Mouse (Mus musculus) liver, embryonic 14.5 days (tissue): ENCODE data around the gene Stat5b. TPM values are rescaled to one million over a fixed set of nuclear protein-coding genes. Genes with fewer than 3 reads are reported as not detected.

Source experiments
- ATAC-seq: fragments of 200-750 bp; cut with Nextera tagmentation; 2 replicates; pipeline ENCODE4 v1.8.0; 2017; ENCODE audit warnings: moderate number of reproducible peaks, mild to moderate bottlenecking, moderate library complexity; ENCODE audit not compliant: insufficient read depth
- DNase-seq, 3 experiments: peaks; one replicate each; pipeline ENCODE4 v3.0.0-alpha.2; 2012 to 2013; ENCODE audit warnings: low read depth in 3 of 3, low spot score in 3 of 3
- H3K27ac ChIP-seq: fragments of 300-500 bp; sonication (generic); 2 replicates; pipeline ENCODE4 v1.5.1; 2014; ENCODE audit warnings: moderate library complexity, mild to moderate bottlenecking, control low read depth, inconsistent platforms
- H3K27me3 ChIP-seq: fragments of 300-500 bp; sonication (generic); 2 replicates; pipeline ENCODE4 v1.6.1; 2014; ENCODE audit warnings: mild to moderate bottlenecking, low read length, moderate library complexity; ENCODE audit not compliant: control insufficient read depth, insufficient read depth
- H3K36me3 ChIP-seq: fragments of 300-500 bp; sonication (generic); replicated peaks from 2 replicates; pipeline ENCODE4 v1.6.1; 2014; ENCODE audit warnings: low read depth; ENCODE audit not compliant: control insufficient read depth, insufficient read depth
- H3K4me1 ChIP-seq, 2 experiments: fragments of 200-500 bp in 1 of 2; fragments of 300-500 bp in 1 of 2; sonication (generic) in 1 of 2; replicated peaks; 2 replicates each; pipeline ENCODE4 v1.6.1; 2012 to 2014; ENCODE audit warnings: antibody characterized with exemption in 1 of 2, inconsistent platforms in 1 of 2, low read length in 1 of 2; ENCODE audit not compliant: control insufficient read depth in 2 of 2, insufficient read depth in 2 of 2
- H3K4me2 ChIP-seq: fragments of 300-500 bp; sonication (generic); 2 replicates; pipeline ENCODE4 v1.6.1; 2014; ENCODE audit warnings: low read depth, mild to moderate bottlenecking, control low read depth, moderate library complexity
- H3K4me3 ChIP-seq, 2 experiments: fragments of 200-500 bp in 1 of 2; fragments of 300-500 bp in 1 of 2; sonication (generic) in 1 of 2; 2 replicates each; pipeline ENCODE4 v1.5.1; 2012 to 2014; ENCODE audit warnings: low read depth in 2 of 2, low read length in 2 of 2, mild to moderate bottlenecking in 2 of 2, control low read depth in 1 of 2, inconsistent platforms in 1 of 2, moderate library complexity in 1 of 2; ENCODE audit not compliant: insufficient read depth in 1 of 2
- H3K9ac ChIP-seq: fragments of 300-500 bp; sonication (generic); replicated peaks from 2 replicates; pipeline ENCODE4 v1.6.1; 2014; ENCODE audit warnings: mild to moderate bottlenecking, control low read depth, moderate library complexity
- H3K9me3 ChIP-seq: fragments of 300-500 bp; sonication (generic); 2 replicates; pipeline ENCODE4 v1.6.1; 2016; ENCODE audit warnings: low read length, mixed read lengths; ENCODE audit not compliant: control insufficient read depth
- CTCF ChIP-seq: IDR thresholded peaks from 2 replicates; pipeline ENCODE4 v1.5.1; 2016; ENCODE audit warnings: antibody characterized with exemption, low read depth, control low read depth
- EP300 ChIP-seq: IDR thresholded peaks from 2 replicates; pipeline ENCODE4 v1.6.1; 2016; ENCODE audit warnings: antibody characterized with exemption, low read depth
- WGBS: fragments of 180-500 bp; shearing (Covaris S2); extraction: QIAGEN DNeasy Blood & Tissue Kit; methylation state at CpG from one replicate; pipeline ENCODE4 v1.1.7; 2014; ENCODE audit not compliant: insufficient replicate concordance; 5-methylcytosine and 5-hydroxymethylcytosine counted together
- polyA plus RNA-seq, 2 experiments: library from polyadenylated mRNA; depleted of rRNA in 1 of 2; stranded (reverse) in 1 of 2; unstranded in 1 of 2; fragments of >200 nt; fragmentation: Nextera tagmentation in 1 of 2; extraction: Ambion mirVana in 1 of 2; gene quantifications; 2 replicates each; pipeline versions ENCODE4 v1.2.1 to v1.2.3; 2012 to 2014

Stat5b gene
- polyA plus RNA-seq, 2 experiments = 12.4 to 16.4 TPM

GRCm38 (mm10) chr11:100844121-100844520 lies 6.4 kb downstream of the Stat5b start:
- peaks cover 18 to 25% of the 10 kb centered on the region in 2 experiments for H3K4me1 ChIP-seq
- H3K36me3 ChIP-seq = no peaks in the 10 kb centered on the region
- H3K9ac ChIP-seq = no peak overlapping the region
- H3K4me2 ChIP-seq = no peak overlapping the region
- no peaks in the 10 kb centered on the region for H3K9me3 ChIP-seq
- DNase-seq (no peak), ATAC-seq (no peak)
- H3K27me3 ChIP-seq = no peaks in the 10 kb centered on the region
- 77% methylated on average over 4 of the region's 4 CpGs for WGBS
- no peak overlapping the region for H3K27ac ChIP-seq
- TF ChIP-seq CTCF = no peak
- TF ChIP-seq EP300 = no peak
- no peak overlapping the region for H3K4me3 ChIP-seq

GRCm38 (mm10) chr11:100843070-100843669 lies 7.4 kb downstream of the Stat5b start:
- no peak overlapping the region for H3K27ac ChIP-seq
- TF ChIP-seq EP300 (no peak), CTCF (no peak)
- no peaks in the 10 kb centered on the region for H3K27me3 ChIP-seq
- ATAC-seq = no peak
- no peak overlapping the region for H3K4me3 ChIP-seq
- H3K9me3 ChIP-seq = no peaks in the 10 kb centered on the region
- H3K36me3 ChIP-seq = no peaks in the 10 kb centered on the region
- peaks cover 11 to 17% of the 10 kb centered on the region in 2 experiments for H3K4me1 ChIP-seq
- no peak overlapping the region for H3K4me2 ChIP-seq
- DNase-seq = no peak
- H3K9ac ChIP-seq = no peak overlapping the region
- WGBS = 79% methylated on average over 8 of the region's 8 CpGs

GRCm38 (mm10) chr11:100842025-100842424 lies 8.5 kb downstream of the Stat5b start:
- no peak for TF ChIP-seq EP300
- TF ChIP-seq CTCF = no peak
- no peak overlapping the region for H3K9ac ChIP-seq
- H3K4me3 ChIP-seq = no peak overlapping the region
- H3K27ac ChIP-seq = no peak overlapping the region
- peaks cover 3% of the 10 kb centered on the region for H3K9me3 ChIP-seq
- DNase-seq (no peak), ATAC-seq (no peak)
- H3K4me2 ChIP-seq = peak overlapping the region; percentile 31
- H3K36me3 ChIP-seq = no peaks in the 10 kb centered on the region
- no peaks in the 10 kb centered on the region for H3K27me3 ChIP-seq
- WGBS = 79% methylated on average over 7 of the region's 7 CpGs
- H3K4me1 ChIP-seq = peaks cover 7 to 12% of the 10 kb centered on the region in 2 experiments

- ATAC-seq = 0 out of 2 replicates have a peak, but pooled peaks have one; percentile 23
- Histone ChIP-seq H3K27me3 (no peaks in the 10 kb centered on the region), H3K36me3 (no peaks in the 10 kb centered on the region), H3K9ac (no peak overlapping the region), H3K9me3 (peaks cover 3% of the 10 kb centered on the region), H3K4me2 (peak overlapping the region; percentile 38), H3K27ac (no peak overlapping the region), H3K4me3 (no peak overlapping the region), H3K4me1 (peaks cover 7 to 12% of the 10 kb centered on the region in 2 experiments)
- WGBS = 23% methylated on average over 12 of the region's 12 CpGs
- no peak for DNase-seq
- TF ChIP-seq EP300 (no peak), CTCF (no peak)
These were observed 9.7 kb downstream of the Stat5b start for GRCm38 (mm10) chr11:100840866-100841265.

- no peak for DNase-seq
These were observed 11.0 kb downstream of the Stat5b start for GRCm38 (mm10) chr11:100839523-100839922.

More at GRCm38 (mm10) chr11:100839523-100839922, 11.0 kb downstream of the Stat5b start:
- no peaks in the 10 kb centered on the region for H3K36me3 ChIP-seq
- no peaks in the 10 kb centered on the region for H3K27me3 ChIP-seq
- no peak for TF ChIP-seq EP300
- no peak for TF ChIP-seq CTCF
- ATAC-seq = no peak
- WGBS = 79% methylated on average over 8 of the region's 8 CpGs
- H3K4me1 ChIP-seq = peaks cover 7 to 12% of the 10 kb centered on the region in 2 experiments; a peak in 3 of 4 replicates
- H3K27ac ChIP-seq = no peak overlapping the region
- no peak overlapping the region for H3K9ac ChIP-seq
- no peak overlapping the region for H3K4me3 ChIP-seq
- H3K4me2 ChIP-seq = no peak overlapping the region
- peaks cover 3% of the 10 kb centered on the region for H3K9me3 ChIP-seq
